Mouse (Mus musculus) bone marrow, adult 2 months (tissue): ENCODE measurements around the gene Gm3173.
"Not testable (repeated sequence)": the region's sequence is repeated elsewhere in the genome, so short reads cannot be mapped to it uniquely, and the experiment has no call there.

ENCODE experiments used
- CTCF ChIP-seq: fragments of 200-500 bp; IDR thresholded peaks from 2 replicates; pipeline ENCODE4 v1.5.1; 2011; ENCODE audit warnings: low read length, control low read depth; ENCODE audit not compliant: control insufficient read depth, insufficient read depth
- POLR2A ChIP-seq: fragments of 200-500 bp; IDR thresholded peaks from 2 replicates; pipeline ENCODE4 v1.6.1; 2011; ENCODE audit warnings: low read depth, mild to moderate bottlenecking, control low read depth, low read length, borderline replicate concordance; ENCODE audit not compliant: control insufficient read depth

DNA sequence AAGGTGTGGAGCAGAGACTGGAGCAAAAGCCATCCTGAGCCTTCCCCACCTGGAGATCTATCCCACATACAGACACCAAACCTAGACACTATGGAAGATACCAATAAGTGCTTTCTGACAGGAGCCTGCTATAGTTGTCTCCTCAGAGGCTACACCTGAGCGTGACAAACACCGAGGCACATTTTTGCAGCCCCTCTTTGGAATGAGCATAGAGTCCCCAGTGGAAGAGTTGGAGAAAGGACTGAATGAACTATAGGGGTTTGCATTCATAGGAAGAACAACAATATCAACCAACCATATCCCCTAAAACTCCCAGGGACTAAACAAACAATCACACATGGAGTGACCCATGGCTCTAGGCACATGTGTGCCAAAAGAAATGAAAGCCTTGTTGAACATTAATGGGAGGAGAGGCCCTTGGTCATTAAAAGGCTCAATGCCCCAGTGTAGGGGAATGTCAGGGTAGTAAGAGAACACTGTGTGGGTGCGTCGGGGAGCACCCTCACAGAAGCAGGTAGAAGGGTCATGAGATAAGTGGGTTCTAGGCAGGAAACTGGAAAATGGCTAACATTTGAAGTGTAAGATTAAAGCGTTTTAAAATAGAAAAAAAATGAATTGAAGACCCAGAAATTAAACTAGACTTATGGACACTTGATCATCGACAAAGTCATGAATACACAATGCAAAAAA lies 37.8 kb upstream of the Gm3173 start:
- not testable (repeated sequence) for TF ChIP-seq CTCF, POLR2A
